Mouse (Mus musculus): ENCODE measurements around the gene Kctd11.

DNA sequence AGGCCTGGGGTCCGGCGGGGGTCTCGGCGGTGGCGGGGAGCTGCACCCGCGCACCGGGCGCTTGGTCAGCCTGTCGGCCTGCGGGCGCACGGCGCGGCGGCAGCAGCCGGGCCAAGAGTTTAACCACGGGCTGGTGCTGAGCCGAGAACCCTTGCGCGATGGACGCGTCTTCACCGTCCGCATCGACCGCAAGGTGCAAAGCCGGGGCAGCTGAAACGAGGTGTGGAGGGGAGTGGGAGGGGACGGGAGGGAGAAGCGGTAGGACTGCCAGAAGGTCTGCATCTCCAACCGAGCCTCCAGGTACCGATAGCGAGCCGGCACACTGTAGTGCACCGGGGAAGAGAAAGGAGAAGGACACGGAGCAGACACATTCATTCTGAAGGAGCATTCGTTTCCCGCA lies 20.8 kb upstream of the Kctd11 start:
- TF ChIP-seq HCFC1 (IDR thresholded peaks at IDR 0.05; ENCODE audit: borderline replicate concordance, insufficient read depth, low read length) (no peak), ZNF384 (IDR thresholded peaks at IDR 0.05; ENCODE audit: low read depth, low read length) (no peak)

Data from ES-E14 (cell line).